Mouse (Mus musculus) MEL (cell line): ENCODE data around the gene Urb1.

Source experiments
- CHD1 ChIP-seq: IDR thresholded peaks from 2 replicates; pipeline ENCODE4 v1.6.1; 2012; ENCODE audit warnings: low read depth, mild to moderate bottlenecking, inconsistent platforms, low read length, improper control_type of control experiment
- CHD2 ChIP-seq: IDR thresholded peaks from 2 replicates; pipeline ENCODE4 v1.6.1; 2011; ENCODE audit warnings: low read length, improper control_type of control experiment
- CTCF ChIP-seq, 3 experiments: IDR thresholded peaks in 2 of 3; conservative IDR thresholded peaks in 1 of 3; 2 replicates each; pipeline ENCODE4 v1.5.1; 2011 to 2012; ENCODE audit warnings: low read length in 3 of 3, low read depth in 2 of 3, mild to moderate bottlenecking in 2 of 3, improper control_type of control experiment in 1 of 3, inconsistent platforms in 1 of 3, mixed read lengths in 1 of 3, moderate library complexity in 1 of 3; ENCODE audit not compliant: control insufficient read depth in 1 of 3, insufficient read depth in 1 of 3, poor library complexity in 1 of 3, severe bottlenecking in 1 of 3
- ELF1 ChIP-seq: IDR thresholded peaks from 2 replicates; pipeline ENCODE4 v1.6.1; 2014; ENCODE audit warnings: low read depth, mild to moderate bottlenecking, inconsistent platforms, low read length, improper control_type of control experiment, moderate library complexity
- EP300 ChIP-seq, 2 experiments: IDR thresholded peaks; 2 replicates each; pipeline ENCODE4 v1.6.1; 2011; ENCODE audit warnings: improper control_type of control experiment in 2 of 2, low read length in 2 of 2, low read depth in 1 of 2, mild to moderate bottlenecking in 1 of 2
- GATA1 ChIP-seq: IDR thresholded peaks from 2 replicates; pipeline ENCODE4 v1.6.1; 2011; ENCODE audit warnings: low read depth, low read length, improper control_type of control experiment
- JUND ChIP-seq: IDR thresholded peaks from 2 replicates; pipeline ENCODE4 v1.6.1; 2011; ENCODE audit warnings: low read depth, mild to moderate bottlenecking, improper control_type of control experiment, low read length
- POLR2A ChIP-seq, 2 experiments: IDR thresholded peaks; 2 replicates each; pipeline ENCODE4 v1.6.1; 2011 to 2012; ENCODE audit warnings: low read length in 2 of 2, mild to moderate bottlenecking in 2 of 2, control low read depth in 1 of 2, improper control_type of control experiment in 1 of 2, low read depth in 1 of 2, moderate library complexity in 1 of 2; ENCODE audit not compliant: control insufficient read depth in 1 of 2, insufficient read depth in 1 of 2, poor library complexity in 1 of 2
- POLR2AphosphoS2 ChIP-seq: IDR thresholded peaks from 2 replicates; pipeline ENCODE4 v1.6.1; 2011; ENCODE audit warnings: low read length, improper control_type of control experiment
- POLR2AphosphoS5 ChIP-seq: IDR thresholded peaks from 2 replicates; pipeline ENCODE4 v1.6.1; 2012; ENCODE audit warnings: low read depth, borderline replicate concordance, mild to moderate bottlenecking, inconsistent platforms, low read length, moderate library complexity, mixed read lengths
- USF1 ChIP-seq: IDR thresholded peaks from 2 replicates; pipeline ENCODE4 v1.6.1; 2014; ENCODE audit warnings: low read depth, mild to moderate bottlenecking, inconsistent platforms, low read length, improper control_type of control experiment, moderate library complexity
- ZNF384 ChIP-seq: IDR thresholded peaks from 2 replicates; pipeline ENCODE4 v1.6.1; 2012; ENCODE audit warnings: low read depth, mild to moderate bottlenecking, inconsistent platforms, low read length, improper control_type of control experiment

- TF ChIP-seq EP300 (IDR thresholded peaks at IDR 0.05; ENCODE audit: low read depth in 1 of 2, low read length in 2 of 2) (no peak), POLR2AphosphoS5 (no peak), POLR2A (IDR thresholded peaks at IDR 0.05; ENCODE audit: control insufficient read depth in 1 of 2, insufficient read depth in 1 of 2, low read depth in 1 of 2, low read length in 2 of 2, poor library complexity in 1 of 2) (no peak), POLR2AphosphoS2 (no peak), CTCF (IDR thresholded peaks at IDR 0.05 in 2 of 3, conservative IDR thresholded peaks at IDR 0.05 in 1 of 3; ENCODE audit: control insufficient read depth in 1 of 3, insufficient read depth in 1 of 3, low read depth in 2 of 3, low read length in 3 of 3, poor library complexity in 1 of 3, severe bottlenecking in 1 of 3) (no peak), JUND (no peak), CHD2 (no peak), GATA1 (no peak), ELF1 (no peak), ZNF384 (no peak), USF1 (no peak), CHD1 (no peak)
Measured at GRCm38 (mm10) chr16:90736672-90737270, 73.4 kb downstream of the Urb1 start.
